Mouse (Mus musculus) cerebellum, postnatal 4 days (tissue): ENCODE results near the gene Sun2.

ENCODE experiments used
- DNase-seq, 2 experiments: peaks; one replicate each; pipeline ENCODE4 v3.0.0; 2022; ENCODE audit warnings: low spot score in 2 of 2, mixed read lengths in 1 of 2

Sun2 gene

GRCm38 (mm10) chr15:79687175-79687574, 55.2 kb downstream of the Sun2 start:
- DNase-seq, result peak in 1 of 2 experiments; percentile 47

DNA sequence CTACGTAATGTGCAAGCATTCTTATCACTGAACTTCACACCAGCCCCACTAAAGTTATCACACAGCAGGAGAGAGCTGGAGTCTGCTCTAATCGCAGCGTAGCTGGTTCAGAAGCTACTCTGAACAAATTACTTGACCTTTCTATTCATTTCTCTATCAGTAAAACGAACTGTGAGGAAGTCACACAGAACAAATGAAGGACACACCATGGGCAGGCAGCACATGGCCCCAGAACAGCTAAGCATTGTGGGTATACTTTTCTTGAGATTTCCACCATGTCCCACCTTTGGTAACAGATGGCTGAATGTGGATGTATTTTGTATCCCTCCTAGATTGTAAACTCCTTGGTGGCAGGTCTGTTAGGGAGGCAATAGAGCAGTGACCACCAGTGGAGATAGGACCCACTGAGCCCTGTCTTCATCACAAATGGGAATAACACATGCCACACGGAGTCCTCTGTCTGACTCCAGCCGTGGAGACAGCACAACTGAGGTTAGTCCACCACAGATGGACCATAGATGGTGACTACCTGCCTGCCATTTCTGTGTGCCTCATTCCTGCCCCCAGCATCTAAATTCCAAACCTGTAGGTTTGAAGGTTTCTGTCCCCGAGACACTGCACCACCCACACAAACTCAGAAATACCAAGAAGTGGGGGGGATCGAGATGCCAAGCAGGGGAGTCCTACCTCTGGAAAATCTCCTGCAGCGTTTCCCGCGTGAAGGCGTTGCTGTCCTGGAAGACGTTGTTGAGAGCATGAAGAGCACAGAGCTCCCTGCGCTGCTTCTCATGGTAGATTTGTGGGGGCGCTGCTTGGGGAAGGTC, 56.1 kb downstream of the Sun2 start:
- no peak for DNase-seq

- no peak for DNase-seq
Observed at GRCm38 (mm10) chr15:79685141-79685641, 57.1 kb downstream of the Sun2 start.

- no peak for DNase-seq
Observed at GRCm38 (mm10) chr15:79684616-79685015, 57.7 kb downstream of the Sun2 start.

GRCm38 (mm10) chr15:79683707-79684465, 58.5 kb downstream of the Sun2 start:
- DNase-seq, result no peak

- no peak for DNase-seq
Observed at GRCm38 (mm10) chr15:79683146-79683545, 59.2 kb downstream of the Sun2 start.

- DNase-seq, result no peak
Observed at GRCm38 (mm10) chr15:79681973-79682372, 60.4 kb downstream of the Sun2 start.

- DNase-seq, result no peak
Observed at GRCm38 (mm10) chr15:79677936-79678335, 64.4 kb downstream of the Sun2 start.
